10 mouse cellular contexts compared by ENCODE assay signal in genomic region chr7:44466888-44467311, GRCm38 (mm10). TPM values are rescaled to one million over a fixed set of nuclear protein-coding genes. Genes with fewer than 3 reads are reported as not detected.
DNase-seq lines count a peak whose midpoint lies in the region; ATAC-seq and TF ChIP-seq lines count a peak whose summit lies in the region.
"Had no signal": no experiment of that assay in that cellular context is flagged by ENCODE, and none has a peak within 500 bp of the region (broad histone marks: within the 10 kb centered on the region; RNA-seq: fewer than 3 reads in every experiment).

No protein-coding gene starts in this region.

- H3K4me2 ChIP-seq in heart, embryonic 13.5 days = peak overlapping the region; percentile 80
- no peak overlapping the region for H3K4me2 ChIP-seq in forebrain, embryonic 15.5 days (replicated peaks)
- H3K4me2 ChIP-seq in liver, embryonic 15.5 days = peak overlapping the region; percentile 84

- H3K4me1 ChIP-seq in heart, embryonic 13.5 days = peaks cover 79% of the 10 kb centered on the region
- peaks cover 0 to 13% of the 10 kb centered on the region in 2 experiments; a peak in 1 of 4 replicates for H3K4me1 ChIP-seq in ES-E14 (ENCODE audit: control insufficient read depth in 2 of 2, insufficient read depth in 2 of 2, low read length in 2 of 2, poor library complexity in 1 of 2)
- H3K4me1 ChIP-seq in forebrain, embryonic 15.5 days = peaks cover 58% of the 10 kb centered on the region
- H3K4me1 ChIP-seq in liver, embryonic 15.5 days (replicated peaks) = peaks cover 91% of the 10 kb centered on the region
- peaks cover 8% of the 10 kb centered on the region for H3K4me1 ChIP-seq in thymus, adult 2 months (replicated peaks; ENCODE audit: control insufficient read depth, insufficient read depth, low read length)

- TF ChIP-seq CTCF in thymus, adult 2 months (IDR thresholded peaks at IDR 0.05; ENCODE audit: borderline replicate concordance, control insufficient read depth, extremely low read depth, insufficient read depth, low read length, poor library complexity) = no peak

- no peaks in the 10 kb centered on the region for H3K9me3 ChIP-seq in heart, embryonic 13.5 days
- H3K9me3 ChIP-seq in ES-E14 (ENCODE audit: control insufficient read depth, insufficient read depth, low read depth, low read length) = no peaks in the 10 kb centered on the region
- H3K9me3 ChIP-seq in forebrain, embryonic 15.5 days = no peaks in the 10 kb centered on the region
- H3K9me3 ChIP-seq in liver, embryonic 15.5 days (replicated peaks) = no peaks in the 10 kb centered on the region

- no peak for TF ChIP-seq POLR2A in thymus, adult 2 months (IDR thresholded peaks at IDR 0.05; ENCODE audit: control insufficient read depth, extremely low read depth, insufficient read depth, low read length, poor library complexity)

- H3K27ac ChIP-seq in heart, embryonic 13.5 days (replicated peaks) = no peak overlapping the region
- H3K27ac ChIP-seq in ES-E14 (ENCODE audit: insufficient read depth, low read depth, low read length, poor library complexity, severe bottlenecking) = no peak overlapping the region
- H3K27ac ChIP-seq in forebrain, embryonic 15.5 days (replicated peaks) = peak overlapping the region; percentile 92
- H3K27ac ChIP-seq in liver, embryonic 15.5 days (replicated peaks) = peak overlapping the region; percentile 93
- no peak overlapping the region for H3K27ac ChIP-seq in thymus, adult 2 months (ENCODE audit: control insufficient read depth, insufficient read depth, low read length)

- no peak overlapping the region for H3K9ac ChIP-seq in heart, embryonic 13.5 days
- peak overlapping the region; percentile 28; the same call in 1 of the 2 replicates for H3K9ac ChIP-seq in ES-E14 (ENCODE audit: insufficient read depth, low read depth, low read length, poor library complexity, severe bottlenecking)
- H3K9ac ChIP-seq in forebrain, embryonic 15.5 days (replicated peaks) = no peak overlapping the region
- H3K9ac ChIP-seq in liver, embryonic 15.5 days = no peak overlapping the region

- DNase-seq in heart, postnatal 36 days = no peak
- no peak for DNase-seq in ES-E14 (ENCODE audit: low read depth, low spot score)
- no peak for DNase-seq in ovary, adult 18-20 months (ENCODE audit: low spot score)
- DNase-seq in thymus, adult 2 months = no peak
- DNase-seq: lung, adult 18-20 months had no signal

- intact Hi-C loops in heart, postnatal 36 days (cut with DNase I) = loop anchor here (2.0 to 10.0 kb wide), 4 partner anchors 28 to 1152 kb away; partner anchors contain the start of gene Zfp715

- ATAC-seq in heart, embryonic 13.5 days (ENCODE audit: extremely low read depth, insufficient number of reproducible peaks, low FRiP score, low TSS enrichment) = no peak
- ATAC-seq in forebrain, embryonic 15.5 days (replicated peaks) = peak; percentile 0; the same call in 1 of the 2 replicates
- no peak for ATAC-seq in liver, embryonic 15.5 days (ENCODE audit: insufficient read depth)
- ATAC-seq in activated CD4-positive, CD25-positive, alpha-beta regulatory T cell, adult 4 months = no peak

- in situ Hi-C loops in ES-E14 (cut with MboI; ENCODE audit: low sequenced_read_pairs in 2 of 2, unreplicated experiment in 2 of 2) = no loop called here

- 81% methylated on average over 16 of the region's 16 CpGs for WGBS in heart, embryonic 13.5 days
- 82% methylated on average over 16 of the region's 16 CpGs for WGBS in forebrain, embryonic 15.5 days
- 77% methylated on average over 16 of the region's 16 CpGs for WGBS in liver, embryonic 15.5 days (ENCODE audit: insufficient replicate concordance)
- WGBS in thymus, adult 2 months = 95% methylated on average over 16 of the region's 16 CpGs

- H3K27me3 ChIP-seq in heart, embryonic 13.5 days (replicated peaks) = peaks cover 34% of the 10 kb centered on the region
- H3K27me3 ChIP-seq in forebrain, embryonic 15.5 days = no peaks in the 10 kb centered on the region
- peaks cover 37% of the 10 kb centered on the region for H3K27me3 ChIP-seq in liver, embryonic 15.5 days
- H3K27me3 ChIP-seq in thymus, adult 2 months (ENCODE audit: control insufficient read depth, insufficient read depth, low read length) = no peaks in the 10 kb centered on the region; the same call in 1 of the 2 replicates

- peaks cover 19% of the 10 kb centered on the region for H3K36me3 ChIP-seq in heart, embryonic 13.5 days
- H3K36me3 ChIP-seq in ES-E14 (ENCODE audit: control insufficient read depth, insufficient read depth, low read length, poor library complexity, severe bottlenecking) = no peaks in the 10 kb centered on the region
- peaks cover 20% of the 10 kb centered on the region for H3K36me3 ChIP-seq in forebrain, embryonic 15.5 days
- H3K36me3 ChIP-seq in liver, embryonic 15.5 days (replicated peaks) = peaks cover 28% of the 10 kb centered on the region
- no peaks in the 10 kb centered on the region for H3K36me3 ChIP-seq in thymus, adult 2 months (ENCODE audit: control insufficient read depth, insufficient read depth, low read length)

- H3K4me3 ChIP-seq in heart, embryonic 13.5 days = peak overlapping the region; percentile 70; the same call in 1 of the 2 replicates
- H3K4me3 ChIP-seq in ES-E14 (ENCODE audit: insufficient read depth in 1 of 2, low read depth in 1 of 2, low read length in 2 of 2, poor library complexity in 1 of 2, severe bottlenecking in 1 of 2) = peak overlapping the region in 1 of 2 experiments; percentile 35; a peak in 2 of 4 replicates
- H3K4me3 ChIP-seq in forebrain, embryonic 15.5 days = 0 out of 2 replicates have a peak overlapping the region, but pooled peaks have one; percentile 57
- peak overlapping the region; percentile 82 for H3K4me3 ChIP-seq in liver, embryonic 15.5 days (replicated peaks)
- H3K4me3 ChIP-seq in thymus, adult 2 months (ENCODE audit: control insufficient read depth, insufficient read depth, low read length) = no peak overlapping the region

TF ChIP-seq in ES-E14, 5 proteins besides CTCF, POLR2A, EP300 and RAD21:
- TF ChIP-seq ZNF384 (IDR thresholded peaks at IDR 0.05; ENCODE audit: low read depth, low read length) = no peak
- no peak for TF ChIP-seq CHD2 (IDR thresholded peaks at IDR 0.05; ENCODE audit: low read depth, low read length)
- no peak for TF ChIP-seq MAFK (IDR thresholded peaks at IDR 0.05; ENCODE audit: insufficient read depth, low read depth, low read length)
- no peak for TF ChIP-seq ZC3H11A (IDR thresholded peaks at IDR 0.05; ENCODE audit: borderline replicate concordance, low read depth, low read length)
- no peak for TF ChIP-seq HCFC1 (IDR thresholded peaks at IDR 0.05; ENCODE audit: borderline replicate concordance, insufficient read depth, low read length)

RNA-seq across cellular contexts. Expression of gene Josd2, which starts 0.9 kb away (rescaled TPM):
- polyA plus RNA-seq in heart, embryonic 13.5 days (2015; fragmentation: Nextera tagmentation; extraction: Ambion mirVana) = 138 and 158 TPM in 2 replicates
- 100 to 1,000 TPM; 127 to 143 TPM for total RNA-seq in heart, postnatal 36 days (2021)
- 18.6 and 18.9 TPM in 2 replicates for total RNA-seq in ES-E14 (2012; rRNA removed)
- polyA plus RNA-seq in forebrain, embryonic 15.5 days (2015; fragmentation: Nextera tagmentation; extraction: Ambion mirVana) = 52.5 and 56.6 TPM in 2 replicates
- 175 and 198 TPM in 2 replicates for polyA plus RNA-seq in liver, embryonic 15.5 days (2015; fragmentation: Nextera tagmentation; extraction: Ambion mirVana)
- polyA plus RNA-seq in activated CD4-positive, CD25-positive, alpha-beta regulatory T cell, adult 4 months (2017; shearing (Covaris generic)) = 10 to 100 TPM; 39.9 to 67.9 TPM
- polyA plus RNA-seq in thymus, adult 2 months (2012; rRNA removed) = 107 and 142 TPM in 2 replicates

RNA-seq across cellular contexts. Expression of gene Aspdh, which starts 1.7 kb away (rescaled TPM):
- 0.70 and 1.4 TPM in 2 replicates for polyA plus RNA-seq in heart, embryonic 13.5 days (2015; fragmentation: Nextera tagmentation; extraction: Ambion mirVana)
- total RNA-seq in heart, postnatal 36 days (2021) = under 1 TPM; 0.65 to 0.75 TPM
- total RNA-seq in ES-E14 (2012; rRNA removed) = not detected in 2 replicates
- 4.3 and 5.8 TPM in 2 replicates for polyA plus RNA-seq in forebrain, embryonic 15.5 days (2015; fragmentation: Nextera tagmentation; extraction: Ambion mirVana)
- polyA plus RNA-seq in liver, embryonic 15.5 days (2015; fragmentation: Nextera tagmentation; extraction: Ambion mirVana) = 14.3 and 17.3 TPM in 2 replicates
- polyA plus RNA-seq in activated CD4-positive, CD25-positive, alpha-beta regulatory T cell, adult 4 months (2017; shearing (Covaris generic)) = not detected
- polyA plus RNA-seq in thymus, adult 2 months (2012; rRNA removed) = 0.32 and 1.6 TPM in 2 replicates
- polyA plus RNA-seq: Patski had no signal

RNA-seq across cellular contexts. Expression of gene Emc10, which starts 29.4 kb away (rescaled TPM):
- polyA plus RNA-seq in heart, embryonic 13.5 days (2015; fragmentation: Nextera tagmentation; extraction: Ambion mirVana) = 88.2 and 93.2 TPM in 2 replicates
- total RNA-seq in heart, postnatal 36 days (2021) = 10 to 100 TPM; 87.6 to 87.9 TPM
- 64.2 and 104 TPM in 2 replicates for total RNA-seq in ES-E14 (2012; rRNA removed)
- polyA plus RNA-seq in forebrain, embryonic 15.5 days (2015; fragmentation: Nextera tagmentation; extraction: Ambion mirVana) = 133 and 138 TPM in 2 replicates
- 45.9 and 55.4 TPM in 2 replicates for polyA plus RNA-seq in liver, embryonic 15.5 days (2015; fragmentation: Nextera tagmentation; extraction: Ambion mirVana)
- polyA plus RNA-seq in activated CD4-positive, CD25-positive, alpha-beta regulatory T cell, adult 4 months (2017; shearing (Covaris generic)) = 10 to 100 TPM; 23.7 to 25.6 TPM
- polyA plus RNA-seq in thymus, adult 2 months (2012; rRNA removed) = 378 and 406 TPM in 2 replicates

RNA-seq across cellular contexts. Expression of gene Fam71e1, which starts 29.5 kb away (rescaled TPM):
- polyA plus RNA-seq in heart, embryonic 13.5 days (2015; fragmentation: Nextera tagmentation; extraction: Ambion mirVana) = 8.5 and 9.1 TPM in 2 replicates
- total RNA-seq in heart, postnatal 36 days (2021) = 1 to 10 TPM; 3.1 to 3.2 TPM
- 3.4 and 4.2 TPM in 2 replicates for total RNA-seq in ES-E14 (2012; rRNA removed)
- polyA plus RNA-seq in forebrain, embryonic 15.5 days (2015; fragmentation: Nextera tagmentation; extraction: Ambion mirVana) = 30.2 and 30.5 TPM in 2 replicates
- 1.7 and 2.0 TPM in 2 replicates for polyA plus RNA-seq in liver, embryonic 15.5 days (2015; fragmentation: Nextera tagmentation; extraction: Ambion mirVana)
- polyA plus RNA-seq in activated CD4-positive, CD25-positive, alpha-beta regulatory T cell, adult 4 months (2017; shearing (Covaris generic)) = 1 to 10 TPM; 3.3 to 4.0 TPM
- 7.8 and 9.4 TPM in 2 replicates for polyA plus RNA-seq in thymus, adult 2 months (2012; rRNA removed)

RNA-seq across cellular contexts. Expression of gene Lrrc4b, which starts 38.1 kb away (rescaled TPM):
- 1.6 and 1.7 TPM in 2 replicates for polyA plus RNA-seq in heart, embryonic 13.5 days (2015; fragmentation: Nextera tagmentation; extraction: Ambion mirVana)
- total RNA-seq in heart, postnatal 36 days (2021) = 10 to 100 TPM; 20.5 to 21.6 TPM
- 0.18 TPM in 1 of 2 replicates, not detected in the other for total RNA-seq in ES-E14 (2012; rRNA removed)
- 15.6 and 15.7 TPM in 2 replicates for polyA plus RNA-seq in forebrain, embryonic 15.5 days (2015; fragmentation: Nextera tagmentation; extraction: Ambion mirVana)
- polyA plus RNA-seq in liver, embryonic 15.5 days (2015; fragmentation: Nextera tagmentation; extraction: Ambion mirVana) = 0.03 TPM in 1 of 2 replicates, not detected in the other
- polyA plus RNA-seq in activated CD4-positive, CD25-positive, alpha-beta regulatory T cell, adult 4 months (2017; shearing (Covaris generic)) = not detected
- 0.84 and 1.4 TPM in 2 replicates for polyA plus RNA-seq in thymus, adult 2 months (2012; rRNA removed)

Comparison
In these comparisons a context has a peak if more than half of its experiments do, and no peak if none do; other contexts are left out.
1. H3K27ac ChIP-seq: peak in forebrain, embryonic 15.5 days (single experiment) and liver, embryonic 15.5 days (single experiment); none in heart, embryonic 13.5 days (single experiment), ES-E14 (single experiment) and thymus, adult 2 months (single experiment).